Mouse (Mus musculus) lung, postnatal 0 days (tissue): ENCODE measurements around the gene Tiparp. TPM values are rescaled to one million over a fixed set of nuclear protein-coding genes. Genes with fewer than 3 reads are reported as not detected.

Experiments used
- ATAC-seq: fragments of 200-750 bp; cut with Nextera tagmentation; 2 replicates; pipeline ENCODE4 v1.8.0; 2017; ENCODE audit warnings: moderate library complexity
- DNase-seq: peaks from one replicate; pipeline ENCODE4 v3.0.0-alpha.2; 2016; ENCODE audit warnings: low spot score
- H3K27ac ChIP-seq: fragments of 300-500 bp; sonication (generic); 2 replicates; pipeline ENCODE4 v1.5.1; 2014; ENCODE audit warnings: antibody characterized with exemption, mild to moderate bottlenecking, low read length, mixed read lengths
- H3K27me3 ChIP-seq: fragments of 300-500 bp; sonication (generic); replicated peaks from 2 replicates; pipeline ENCODE4 v1.6.1; 2014; ENCODE audit warnings: low read length, mixed read lengths; ENCODE audit not compliant: insufficient read depth
- H3K36me3 ChIP-seq: fragments of 300-500 bp; sonication (generic); 2 replicates; pipeline ENCODE4 v1.6.1; 2014; ENCODE audit warnings: low read length, mixed read lengths; ENCODE audit not compliant: insufficient read depth
- H3K4me1 ChIP-seq: fragments of 300-500 bp; sonication (generic); 2 replicates; pipeline ENCODE4 v1.6.1; 2014; ENCODE audit warnings: antibody characterized with exemption, low read depth, low read length, mixed read lengths; ENCODE audit not compliant: insufficient read depth
- H3K4me2 ChIP-seq: fragments of 300-500 bp; sonication (generic); replicated peaks from 2 replicates; pipeline ENCODE4 v1.6.1; 2014; ENCODE audit warnings: low read depth, mild to moderate bottlenecking, low read length, moderate library complexity, mixed read lengths
- H3K4me3 ChIP-seq: fragments of 300-500 bp; sonication (generic); 2 replicates; pipeline ENCODE4 v1.5.1; 2014; ENCODE audit warnings: low read depth, low read length
- H3K9ac ChIP-seq: fragments of 300-500 bp; sonication (generic); replicated peaks from 2 replicates; pipeline ENCODE4 v1.6.1; 2014; ENCODE audit warnings: low read depth, mild to moderate bottlenecking
- H3K9me3 ChIP-seq: fragments of 300-500 bp; sonication (generic); 2 replicates; pipeline ENCODE4 v1.6.1; 2016; ENCODE audit warnings: low read length, mixed read lengths
- CTCF ChIP-seq: IDR thresholded peaks from 2 replicates; pipeline ENCODE4 v1.5.1; 2016; ENCODE audit warnings: antibody characterized with exemption, mild to moderate bottlenecking
- EP300 ChIP-seq: IDR thresholded peaks from 2 replicates; pipeline ENCODE4 v1.6.1; 2016; ENCODE audit warnings: antibody characterized with exemption, mild to moderate bottlenecking, control low read depth
- WGBS: fragments of 180-500 bp; shearing (Covaris S2); extraction: QIAGEN DNeasy Blood & Tissue Kit; methylation state at CpG from one replicate; pipeline ENCODE4 v1.1.7; 2014; 5-methylcytosine and 5-hydroxymethylcytosine counted together
- polyA plus RNA-seq: library from polyadenylated mRNA; unstranded; fragments of >200 nt; fragmentation: Nextera tagmentation; extraction: Ambion mirVana; gene quantifications from 2 replicates; pipeline ENCODE4 v1.2.1, GENCODE M21; 2015

The Tiparp gene
- polyA plus RNA-seq, 1 experiment from 2014 or later: 45.1 TPM

DNA sequence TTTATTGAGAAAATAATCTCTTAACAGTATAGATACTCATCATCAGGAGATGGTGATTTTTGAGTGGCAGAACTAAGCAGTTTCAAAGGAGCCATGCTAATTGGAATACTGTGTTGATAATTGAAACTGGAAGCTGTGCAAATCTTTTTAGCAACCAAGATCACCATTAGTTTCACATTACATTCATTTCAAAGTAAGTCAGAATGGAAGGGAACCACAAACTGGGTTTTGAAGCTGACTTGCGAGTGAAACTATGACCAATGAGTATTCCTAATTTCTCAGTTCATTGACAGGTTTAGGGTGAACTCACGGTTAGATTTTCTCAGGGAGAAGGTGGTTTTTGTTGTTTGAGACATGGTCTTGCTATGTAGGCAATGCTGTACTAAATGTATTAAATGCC, 6.3 kb downstream of the Tiparp start:
- Histone ChIP-seq H3K27me3 (no peaks in the 10 kb centered on the region), H3K9ac (no peak overlapping the region), H3K4me3 (no peak overlapping the region), H3K36me3 (no peaks in the 10 kb centered on the region), H3K4me2 (no peak overlapping the region), H3K4me1 (0 out of 2 replicates have a peak, but pooled peaks cover 2% of the 10 kb centered on the region), H3K27ac (no peak overlapping the region), H3K9me3 (no peaks in the 10 kb centered on the region)
- 67% methylated on average over 2 of the region's 2 CpGs for WGBS
- DNase-seq: no peak
- TF ChIP-seq CTCF: no peak
- ATAC-seq: no peak

DNA sequence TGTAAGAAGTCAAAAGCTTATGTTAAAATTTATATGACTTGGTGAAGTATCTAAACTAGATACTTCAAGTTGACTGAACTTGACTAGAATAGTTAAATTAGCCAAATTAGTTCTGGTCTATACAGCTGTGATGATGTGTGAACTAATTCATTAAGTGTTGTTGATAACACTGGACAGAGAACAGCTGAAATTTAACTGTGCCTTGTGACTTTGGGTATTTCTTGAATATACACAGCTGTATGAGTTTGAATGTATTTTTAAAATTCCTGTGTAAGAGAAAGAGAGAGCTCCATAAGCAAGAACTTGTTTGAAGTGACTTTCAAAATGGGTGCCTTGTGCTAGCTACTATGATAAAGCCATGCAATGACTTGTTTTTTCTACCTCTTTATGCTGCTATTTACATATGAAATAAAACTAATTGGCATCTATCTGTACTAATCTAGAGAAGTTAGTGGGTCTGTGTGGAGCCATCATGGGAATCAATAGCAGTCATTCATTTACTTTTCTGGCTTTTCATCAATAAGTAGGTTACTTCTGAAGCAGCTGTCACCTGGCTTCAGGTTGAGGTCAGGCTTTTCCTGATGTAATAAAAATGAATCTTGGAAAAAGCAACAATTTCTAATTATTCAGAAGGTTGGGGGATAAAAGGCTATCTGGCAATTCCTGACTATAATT, 7.0 kb downstream of the Tiparp start:
- no peak overlapping the region for H3K27ac ChIP-seq
- ATAC-seq (no peak), DNase-seq (peak; percentile 36)
- H3K4me3 ChIP-seq: no peak overlapping the region
- H3K9me3 ChIP-seq: no peaks in the 10 kb centered on the region
- TF ChIP-seq EP300 (peak; percentile 16; the same call in 1 of the 2 replicates), CTCF (no peak)
- H3K36me3 ChIP-seq: no peaks in the 10 kb centered on the region
- no peaks in the 10 kb centered on the region for H3K27me3 ChIP-seq
- no peak overlapping the region for H3K4me2 ChIP-seq
- H3K9ac ChIP-seq: no peak overlapping the region
- 0 out of 2 replicates have a peak, but pooled peaks cover 2% of the 10 kb centered on the region for H3K4me1 ChIP-seq

DNA sequence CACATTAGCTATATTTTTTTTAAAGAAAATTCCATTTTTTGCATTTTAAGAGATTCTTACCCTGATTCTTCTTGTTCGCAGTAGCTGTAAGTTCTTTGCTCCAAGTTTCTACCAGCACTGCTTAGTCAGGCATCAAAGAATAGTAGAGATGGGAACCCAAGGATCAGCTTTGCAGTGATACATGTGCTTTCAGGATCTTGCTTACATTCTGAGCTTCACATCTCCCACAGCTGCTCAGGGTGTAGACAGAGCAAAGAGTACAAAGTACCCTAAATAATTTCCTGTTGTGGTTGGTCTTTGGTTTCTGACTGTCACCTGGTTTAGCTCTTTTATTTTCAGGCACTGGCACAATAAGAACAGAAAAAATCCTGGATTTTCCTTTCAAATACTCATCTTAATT, 9.1 kb downstream of the Tiparp start:
- no peaks in the 10 kb centered on the region for H3K27me3 ChIP-seq

DNA sequence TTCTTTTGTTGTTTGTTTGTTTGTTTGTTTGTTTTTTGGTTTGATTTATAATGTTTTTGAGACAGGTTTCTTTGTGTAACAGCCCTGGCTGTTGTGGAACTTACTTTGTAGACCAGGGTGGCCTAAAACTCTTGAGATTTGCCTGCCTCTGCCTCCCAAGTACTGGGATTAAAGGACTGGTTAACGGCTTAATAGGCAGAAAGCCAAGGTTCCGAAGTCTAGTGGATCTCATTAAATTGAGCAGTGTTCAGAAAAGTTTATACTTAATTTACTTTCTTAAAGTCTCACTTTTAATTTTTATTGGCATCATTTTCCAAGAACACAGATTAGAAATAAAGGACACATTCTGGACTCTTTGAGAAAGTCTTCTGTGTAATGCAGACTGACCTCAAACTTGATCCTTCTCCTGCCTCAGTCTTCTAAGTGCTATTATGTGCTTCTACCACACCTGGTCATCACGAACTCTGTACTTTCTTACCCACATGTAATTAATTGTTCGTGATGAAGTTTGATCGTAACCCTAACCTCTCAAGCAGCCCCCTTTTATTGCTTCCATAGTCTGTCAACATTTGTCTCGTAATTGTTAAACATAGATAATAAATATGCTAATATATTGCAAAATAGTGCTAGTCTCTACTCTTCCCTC, 12.8 kb downstream of the Tiparp start:
- Histone ChIP-seq H3K4me1 (0 out of 2 replicates have a peak, but pooled peaks cover 6% of the 10 kb centered on the region), H3K9me3 (no peaks in the 10 kb centered on the region), H3K4me3 (no peak overlapping the region), H3K36me3 (no peaks in the 10 kb centered on the region), H3K27me3 (no peaks in the 10 kb centered on the region), H3K27ac (no peak overlapping the region), H3K9ac (no peak overlapping the region), H3K4me2 (no peak overlapping the region)
- no peak for ATAC-seq
- TF ChIP-seq CTCF (no peak), EP300 (no peak)
- no peak for DNase-seq
- WGBS: 78% methylated on average over 6 of the region's 6 CpGs

More for the DNA sequence above, 9.1 kb downstream of the Tiparp start:
- H3K9ac ChIP-seq: no peak overlapping the region
- no peaks in the 10 kb centered on the region for H3K36me3 ChIP-seq
- DNase-seq (no peak), ATAC-seq (no peak)
- H3K9me3 ChIP-seq: no peaks in the 10 kb centered on the region
- no peak for TF ChIP-seq CTCF
- no peak for TF ChIP-seq EP300
- H3K4me1 ChIP-seq: 0 out of 2 replicates have a peak, but pooled peaks cover 6% of the 10 kb centered on the region
- no peak overlapping the region for H3K4me2 ChIP-seq
- 73% methylated on average over 1 of the region's 1 CpGs for WGBS
- no peak overlapping the region for H3K27ac ChIP-seq
- H3K4me3 ChIP-seq: no peak overlapping the region

DNA sequence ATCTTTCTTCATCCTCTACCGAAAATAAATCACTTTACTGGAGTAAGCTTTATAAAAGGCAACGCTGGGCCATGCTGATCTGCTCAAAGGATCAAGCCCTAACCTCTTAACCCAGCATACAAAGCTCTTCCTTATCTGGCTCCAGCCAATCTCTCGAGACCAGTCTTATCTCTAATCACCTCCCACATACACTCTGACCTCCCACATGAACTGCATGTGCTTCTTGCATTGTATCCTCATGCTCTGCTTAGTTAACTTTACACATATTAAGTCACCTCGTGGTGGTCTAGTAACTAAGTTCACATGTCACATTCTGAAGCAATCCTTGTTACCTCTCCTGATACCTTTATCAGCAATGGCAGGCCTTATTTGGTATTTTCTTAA, 13.3 kb downstream of the Tiparp start:
- TF ChIP-seq CTCF (no peak), EP300 (no peak)
- Histone ChIP-seq H3K4me1 (0 out of 2 replicates have a peak, but pooled peaks cover 6% of the 10 kb centered on the region), H3K4me3 (no peak overlapping the region), H3K9ac (no peak overlapping the region), H3K4me2 (no peak overlapping the region), H3K27ac (no peak overlapping the region), H3K9me3 (no peaks in the 10 kb centered on the region), H3K36me3 (no peaks in the 10 kb centered on the region), H3K27me3 (no peaks in the 10 kb centered on the region)
- ATAC-seq (no peak), DNase-seq (no peak)
- 22% methylated on average over 4 of the region's 4 CpGs for WGBS

DNA sequence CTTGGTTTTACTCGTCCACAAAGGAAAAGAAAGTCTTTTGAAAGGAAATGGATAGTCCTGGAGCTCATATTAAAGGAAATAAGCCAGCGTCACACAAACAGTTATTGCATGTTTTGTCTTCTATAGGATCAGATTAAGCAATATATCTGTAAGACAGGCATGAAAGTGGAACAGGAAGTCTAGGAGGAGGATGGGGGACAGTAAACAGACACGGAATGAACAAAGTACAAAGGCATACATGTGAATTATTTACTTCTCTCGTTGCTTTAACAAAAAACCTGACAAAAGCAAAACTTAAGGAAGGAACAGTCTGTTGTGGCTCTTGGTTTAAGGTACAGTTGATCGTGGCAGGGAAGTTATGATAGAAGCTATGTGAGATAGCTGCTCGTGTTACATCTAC, 21.6 kb downstream of the Tiparp start:
- H3K9ac ChIP-seq: no peak overlapping the region
- no peak overlapping the region for H3K27ac ChIP-seq
- no peak overlapping the region for H3K4me2 ChIP-seq
- 0 out of 2 replicates have a peak, but pooled peaks cover 4% of the 10 kb centered on the region for H3K36me3 ChIP-seq
- no peaks in the 10 kb centered on the region for H3K27me3 ChIP-seq
- ATAC-seq (no peak), DNase-seq (no peak)
- TF ChIP-seq EP300: no peak
- no peaks in the 10 kb centered on the region; the same call in 1 of the 2 replicates for H3K4me1 ChIP-seq
- H3K9me3 ChIP-seq: no peaks in the 10 kb centered on the region
- H3K4me3 ChIP-seq: no peak overlapping the region
- WGBS: 43% methylated on average over 6 of the region's 6 CpGs
